In genomic region chr11:32205058-32205873, GRCm38 (mm10) we compare ENCODE assay signal across 8 mouse cellular contexts. TPM values are rescaled to one million over a fixed set of nuclear protein-coding genes. Genes with fewer than 3 reads are reported as not detected.
DNase-seq lines count a peak whose midpoint lies in the region; ATAC-seq and TF ChIP-seq lines count a peak whose summit lies in the region.

Gene Snrnp25 (plus strand): TSS chr11:32205415.

- peak; percentile 100 for ATAC-seq in hindbrain, postnatal 0 days
- ATAC-seq in megakaryocyte, adult 5-6 weeks (ENCODE audit: poor library complexity, severe bottlenecking): peak; percentile 98

- DNase-seq in WW6 (ENCODE audit: low read depth, low spot score): peak; percentile 97
- peak; percentile 89 to 92 for DNase-seq in cerebellum, postnatal 4 days (ENCODE audit: low spot score in 2 of 2)
- DNase-seq in gastrocnemius, adult 2 months: peak; percentile 97
- DNase-seq in hindbrain, postnatal 0 days (ENCODE audit: low spot score): peak; percentile 99
- peak; percentile 88 to 92 for DNase-seq in left cerebral cortex, adult 2 months (ENCODE audit: extremely low spot score in 1 of 2, low spot score in 2 of 2)
- peak; percentile 96 to 97 for DNase-seq in right cerebral cortex, adult 2 months (ENCODE audit: low spot score in 2 of 2)
- DNase-seq in urinary bladder, postnatal 14 days (ENCODE audit: low spot score): peak; percentile 97

- intact Hi-C loops in gastrocnemius, adult 2 months (cut with DNase I): loop anchor here (5.0 kb wide), 1 partner anchor 37 kb away; no protein-coding TSS in a partner anchor
- intact Hi-C loops in left cerebral cortex, adult 2 months (cut with DNase I): no loop called here

- H3K27ac ChIP-seq in gastrocnemius, adult 2 months: peak within 1 kb of the TSS; percentile 81
- no peak within 1 kb of the TSS for H3K27ac ChIP-seq in hindbrain, postnatal 0 days
- H3K27ac ChIP-seq in left cerebral cortex, adult 2 months: peak within 1 kb of the TSS; percentile 61

- peak within 1 kb of the TSS; percentile 67 for H3K9ac ChIP-seq in hindbrain, postnatal 0 days (replicated peaks; ENCODE audit: low read length)

- H3K27me3 ChIP-seq in hindbrain, postnatal 0 days (ENCODE audit: insufficient read depth, low read length): no peaks in the 10 kb centered on the region

- H3K36me3 ChIP-seq in hindbrain, postnatal 0 days (ENCODE audit: insufficient read depth, low read length): peaks cover 16% of the 10 kb centered on the region; the same call in 1 of the 2 replicates

- peak; percentile 44 for TF ChIP-seq CTCF in gastrocnemius, adult 2 months (IDR thresholded peaks at IDR 0.05)
- TF ChIP-seq CTCF in hindbrain, postnatal 0 days (IDR thresholded peaks at IDR 0.05; ENCODE audit: low read depth): peak; percentile 59
- peak; percentile 33 for TF ChIP-seq CTCF in left cerebral cortex, adult 2 months (IDR thresholded peaks at IDR 0.05)

- peaks cover 7% of the 10 kb centered on the region for H3K4me1 ChIP-seq in hindbrain, postnatal 0 days (ENCODE audit: insufficient read depth, low read length)

- no peaks in the 10 kb centered on the region for H3K9me3 ChIP-seq in hindbrain, postnatal 0 days (ENCODE audit: low read length)

- peak within 1 kb of the TSS; percentile 94 for H3K4me2 ChIP-seq in hindbrain, postnatal 0 days (ENCODE audit: low read depth, low read length)

- H3K4me3 ChIP-seq in gastrocnemius, adult 2 months: peak within 1 kb of the TSS; percentile 86
- peak within 1 kb of the TSS; percentile 66 for H3K4me3 ChIP-seq in hindbrain, postnatal 0 days (ENCODE audit: low read length)
- H3K4me3 ChIP-seq in left cerebral cortex, adult 2 months: peak within 1 kb of the TSS; percentile 87

- WGBS in hindbrain, postnatal 0 days: under 1% methylated on average over 52 of the region's 52 CpGs

RNA-seq across cellular contexts. Expression of gene Snrnp25, which starts in this region (rescaled TPM):
- total RNA-seq in gastrocnemius, adult 2 months (2021): 1 to 10 TPM; 9.5 to 9.7 TPM
- total RNA-seq in hindbrain, postnatal 0 days (2014; rRNA removed): 18.1 and 21.7 TPM in 2 replicates
- polyA plus RNA-seq in hindbrain, postnatal 0 days (2015; fragmentation: Nextera tagmentation; extraction: Ambion mirVana): 52.6 and 61.3 TPM in 2 replicates
- 10 to 100 TPM; 19.2 to 24.6 TPM for total RNA-seq in left cerebral cortex, adult 2 months (2021)
- 38.9 and 42.8 TPM in 2 replicates for total RNA-seq in megakaryocyte, adult 5-6 weeks (2015)
- 32.5 and 47.7 TPM in 2 replicates for total RNA-seq in megakaryocyte, adult 5-6 weeks (2017)
